Mouse (Mus musculus) splenic B cell, adult 2 months (primary cell): ENCODE measurements around the gene Scaf1.

ENCODE experiments used
- DNase-seq: peaks from one replicate; pipeline ENCODE4 v3.0.0-alpha.2; 2011; ENCODE audit warnings: low read depth, low spot score
- H3K27me3 ChIP-seq: 2 replicates; pipeline ENCODE4 v1.6.1; 2012; ENCODE audit warnings: mild to moderate bottlenecking, low read length, moderate library complexity, mixed read lengths; ENCODE audit not compliant: control insufficient read depth, poor library complexity, insufficient read depth, severe bottlenecking
- H3K36me3 ChIP-seq: 2 replicates; pipeline ENCODE4 v1.6.1; 2012; ENCODE audit warnings: mild to moderate bottlenecking, low read length, moderate library complexity, mixed read lengths; ENCODE audit not compliant: control insufficient read depth, poor library complexity, insufficient read depth, severe bottlenecking

Gene Scaf1

DNA sequence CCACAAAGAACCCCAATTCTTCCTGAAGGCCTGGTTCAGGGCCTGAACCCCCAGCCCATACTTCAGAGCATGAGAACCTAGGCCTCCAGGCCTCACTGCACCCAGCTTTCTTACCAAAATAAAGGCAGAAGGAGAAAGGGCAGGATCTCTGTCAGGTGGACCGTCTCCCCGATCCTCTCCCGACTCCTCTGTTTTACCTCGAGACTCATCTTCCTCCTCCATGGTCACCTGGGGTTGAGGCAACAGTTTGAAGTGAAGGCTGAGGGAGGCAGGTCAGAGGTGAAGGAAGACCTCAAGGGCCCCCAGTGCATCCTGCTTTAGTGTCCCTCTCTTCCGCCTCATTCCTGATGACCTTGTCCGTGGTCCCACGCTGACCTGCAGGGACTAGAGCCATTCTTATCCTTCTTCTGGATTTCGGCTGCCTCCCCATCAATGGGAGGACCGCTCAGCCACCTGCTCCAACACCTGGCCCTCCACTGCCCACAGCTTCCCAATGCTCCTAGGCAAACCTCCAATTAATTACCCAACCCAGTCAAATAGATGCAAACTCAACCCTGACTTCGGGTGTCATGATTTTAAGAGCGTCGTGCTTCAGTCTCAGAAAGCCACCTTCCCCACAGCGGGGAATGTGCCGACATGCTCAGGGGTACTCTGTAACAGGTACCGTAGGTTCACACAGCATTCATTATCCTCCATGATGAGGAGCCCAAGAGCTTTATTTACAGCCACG lies 2.6 kb downstream of the Scaf1 start:
- peaks cover 2% of the 10 kb centered on the region; the same call in 1 of the 2 replicates for H3K36me3 ChIP-seq
- DNase-seq = no peak
- no peaks in the 10 kb centered on the region for H3K27me3 ChIP-seq

DNA sequence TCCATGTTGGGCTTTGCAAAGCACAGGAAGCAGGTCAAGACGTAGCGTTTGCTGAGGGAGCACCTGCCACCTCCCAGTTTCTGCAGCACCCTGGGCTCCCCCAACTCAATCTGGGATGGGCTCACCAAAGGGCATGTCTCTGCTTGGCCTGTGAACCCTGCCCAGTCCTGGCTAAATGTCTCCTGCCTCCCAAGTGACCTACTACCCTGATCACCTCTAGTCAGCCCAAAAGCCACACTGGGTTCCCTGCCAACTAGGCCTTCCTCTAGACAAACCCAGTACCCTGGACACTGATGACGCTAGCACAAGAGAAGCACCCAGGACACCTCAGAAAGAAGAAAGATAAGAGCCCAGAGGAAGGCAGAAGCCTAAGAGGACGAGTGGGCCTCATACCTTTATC lies 3.3 kb downstream of the Scaf1 start:
- H3K27me3 ChIP-seq = no peaks in the 10 kb centered on the region
- no peak for DNase-seq
- peaks cover 3% of the 10 kb centered on the region; the same call in 1 of the 2 replicates for H3K36me3 ChIP-seq

DNA sequence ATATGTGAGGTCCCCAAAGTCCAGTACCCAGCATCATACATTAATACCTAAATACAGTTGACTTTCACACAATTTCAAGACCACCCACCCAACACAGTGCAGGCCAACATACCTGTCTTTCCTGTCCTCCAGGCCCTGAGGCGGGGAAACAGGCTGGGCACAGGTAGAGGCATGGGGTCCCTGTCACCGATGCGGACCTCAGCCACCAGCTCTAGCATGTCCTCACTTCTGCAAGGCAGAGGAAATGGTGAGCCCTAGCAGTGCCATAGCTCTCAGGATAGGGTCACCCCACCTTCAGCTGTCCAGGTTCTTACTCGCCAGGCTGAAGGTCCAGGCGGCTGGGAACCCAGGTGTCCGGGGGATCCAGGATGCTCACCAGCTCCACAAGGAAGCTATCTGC lies 4.2 kb downstream of the Scaf1 start:
- no peak for DNase-seq
- Histone ChIP-seq H3K27me3 (no peaks in the 10 kb centered on the region), H3K36me3 (peaks cover 5% of the 10 kb centered on the region)

DNA sequence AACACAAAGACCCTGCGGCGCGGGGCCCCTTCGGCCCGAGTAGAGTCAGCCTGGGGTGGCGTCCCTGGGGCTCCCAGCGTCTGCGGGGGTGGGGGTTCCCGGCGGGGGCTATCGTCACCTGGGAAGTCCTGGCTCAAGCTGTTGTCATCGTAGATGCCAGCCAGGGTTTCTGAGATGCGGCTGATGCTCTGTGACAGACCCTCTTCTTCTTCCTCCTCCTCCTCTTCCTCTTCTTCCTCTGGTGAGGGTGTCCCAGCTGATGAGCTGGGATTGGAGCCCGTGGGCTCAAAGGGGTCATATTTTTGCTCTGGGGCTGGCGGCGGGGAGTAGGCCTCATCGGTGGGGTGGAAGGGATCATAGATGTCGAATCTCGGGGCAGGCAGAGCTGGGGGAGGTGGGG lies 7.8 kb downstream of the Scaf1 start:
- DNase-seq = no peak
- Histone ChIP-seq H3K27me3 (no peaks in the 10 kb centered on the region), H3K36me3 (peaks cover 15% of the 10 kb centered on the region)

DNA sequence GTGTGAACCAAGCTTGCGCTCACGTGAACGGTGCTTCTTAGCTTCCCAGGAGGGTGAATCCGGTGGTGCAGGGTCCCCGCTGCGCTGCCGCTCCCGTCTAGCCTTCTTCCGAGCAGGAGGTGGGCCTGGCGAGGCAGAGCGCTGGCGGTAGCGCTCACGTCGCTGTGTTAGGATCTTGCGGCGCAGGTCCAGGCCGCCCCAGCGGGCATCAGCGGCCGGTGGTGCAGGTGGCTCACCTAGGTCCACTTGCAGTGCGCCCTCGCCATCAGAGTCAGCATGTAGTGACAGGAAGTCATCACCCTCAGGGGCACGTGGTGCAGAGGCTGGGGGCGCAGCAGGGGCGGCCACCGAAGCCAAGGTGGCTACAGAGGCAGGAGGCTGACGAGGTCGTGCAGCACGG lies 8.3 kb downstream of the Scaf1 start:
- Histone ChIP-seq H3K36me3 (peaks cover 15% of the 10 kb centered on the region), H3K27me3 (no peaks in the 10 kb centered on the region)
- DNase-seq = no peak

DNA sequence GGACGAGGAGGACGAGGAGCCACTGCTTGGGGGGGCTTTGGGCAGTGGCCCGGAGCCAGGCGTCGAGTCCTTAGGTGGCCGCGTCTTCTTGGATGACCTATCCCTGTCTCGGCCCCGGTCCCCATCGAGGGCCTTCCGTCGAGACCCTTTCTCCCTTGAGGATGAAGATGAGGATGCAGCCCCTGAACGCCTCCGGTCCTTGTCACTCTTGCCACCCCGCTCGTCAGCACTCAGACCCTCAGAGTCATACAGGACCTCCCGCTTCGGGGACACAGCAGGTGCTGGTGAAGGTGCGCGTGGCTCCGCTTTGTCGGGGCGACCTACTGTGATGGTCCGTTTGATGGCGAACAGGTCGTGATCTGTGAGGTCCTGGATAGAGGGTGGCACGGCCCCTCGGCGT lies 9.0 kb downstream of the Scaf1 start:
- H3K36me3 ChIP-seq = peaks cover 15% of the 10 kb centered on the region
- DNase-seq = no peak
- no peaks in the 10 kb centered on the region for H3K27me3 ChIP-seq

DNA sequence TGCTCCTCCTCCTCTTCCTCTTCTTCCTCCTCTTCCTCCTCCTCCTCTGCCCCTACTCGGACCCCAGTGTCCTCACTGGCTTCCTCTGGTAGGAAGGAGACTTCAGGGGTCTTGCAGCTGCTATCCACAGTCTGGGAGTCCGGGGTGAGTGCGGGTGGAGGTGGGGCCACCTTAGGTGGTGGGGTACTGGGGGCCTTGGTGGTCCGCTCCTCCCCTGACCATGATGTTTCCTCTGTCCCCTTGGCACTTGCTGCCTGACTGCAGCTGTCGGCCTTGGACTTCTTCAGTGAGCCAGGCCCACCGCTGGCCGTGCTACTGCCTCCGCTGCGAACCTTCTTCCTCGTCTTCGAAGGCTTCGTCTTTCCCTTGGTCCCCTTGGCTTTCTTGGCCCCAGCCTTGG lies 9.7 kb downstream of the Scaf1 start:
- peaks cover 17% of the 10 kb centered on the region for H3K36me3 ChIP-seq
- H3K27me3 ChIP-seq = no peaks in the 10 kb centered on the region
- DNase-seq = no peak

DNA sequence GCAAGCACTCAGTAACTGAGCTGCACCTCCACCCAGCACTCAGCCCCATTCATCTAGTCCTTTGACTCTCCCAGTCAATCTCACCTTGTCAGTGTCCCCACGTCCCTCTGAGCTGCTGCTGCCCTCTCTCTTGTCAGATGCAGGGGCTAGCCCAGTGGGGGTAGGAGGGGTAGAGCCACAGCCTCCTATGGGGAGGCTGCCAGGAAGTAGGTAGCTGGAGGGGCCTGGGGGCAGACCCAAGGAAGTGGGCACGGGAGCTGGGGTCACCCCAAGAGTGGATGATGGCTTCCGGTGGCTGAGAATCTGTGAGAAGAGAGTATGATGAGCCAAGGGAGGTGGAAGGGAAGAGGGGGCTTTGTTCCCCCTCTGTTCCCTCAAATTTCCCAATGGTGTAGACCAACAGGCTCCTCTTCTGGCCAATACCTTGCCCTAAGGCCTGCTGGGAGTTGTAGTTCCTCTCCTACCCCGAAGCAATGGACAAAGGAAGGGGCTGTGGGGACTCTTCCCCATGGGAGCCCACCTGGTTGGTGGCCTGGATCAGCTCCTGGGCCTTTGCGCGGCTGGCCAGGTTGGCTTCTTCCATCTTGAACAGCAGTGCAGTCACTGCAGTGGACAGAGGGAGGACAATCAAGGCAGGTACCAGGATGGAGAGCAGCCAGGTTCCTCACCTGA lies 10.7 kb downstream of the Scaf1 start:
- Histone ChIP-seq H3K36me3 (peaks cover 19% of the 10 kb centered on the region), H3K27me3 (no peaks in the 10 kb centered on the region)
- no peak for DNase-seq

DNA sequence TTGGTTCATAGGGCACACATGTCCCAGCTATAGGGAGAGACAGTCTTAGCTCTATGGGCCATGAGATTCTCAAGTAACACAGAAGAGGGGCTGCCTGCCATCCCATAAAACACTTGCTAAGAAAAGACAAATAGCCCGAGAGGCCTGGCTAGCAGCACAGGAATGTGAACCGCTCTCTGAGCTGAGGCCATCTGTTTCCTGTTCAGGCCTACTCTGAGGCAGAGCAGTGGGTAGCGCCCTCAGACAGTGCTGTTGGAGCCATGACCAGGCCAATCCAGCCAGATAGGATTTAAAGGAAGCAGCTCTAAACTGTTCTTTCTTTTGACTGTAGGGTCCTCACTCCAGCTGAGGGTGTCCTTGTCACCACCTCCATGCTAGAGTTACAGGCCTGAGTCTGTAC lies 11.6 kb downstream of the Scaf1 start:
- Histone ChIP-seq H3K36me3 (peaks cover 24% of the 10 kb centered on the region), H3K27me3 (no peaks in the 10 kb centered on the region)
- no peak for DNase-seq

DNA sequence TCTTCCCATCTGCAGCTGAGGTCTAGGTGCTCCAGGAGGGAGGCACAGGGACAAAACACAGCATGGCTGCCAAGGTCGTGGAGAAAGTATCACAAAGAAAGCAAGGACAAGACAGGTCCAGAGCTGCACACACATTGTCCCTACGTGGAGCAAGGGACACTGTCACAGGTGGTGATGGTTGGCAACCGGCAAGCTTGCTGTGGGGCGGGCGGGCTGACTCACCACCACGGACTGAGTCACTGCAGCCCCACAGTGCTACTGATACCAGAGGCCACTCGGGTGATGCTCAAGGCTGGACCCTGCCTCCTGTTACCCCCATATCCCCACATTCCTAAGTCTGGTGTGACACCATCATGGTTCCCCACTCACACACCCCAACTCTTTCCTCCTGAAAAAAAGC lies 13.7 kb downstream of the Scaf1 start:
- no peak for DNase-seq
- peaks cover 23% of the 10 kb centered on the region for H3K36me3 ChIP-seq
- no peaks in the 10 kb centered on the region for H3K27me3 ChIP-seq

DNA sequence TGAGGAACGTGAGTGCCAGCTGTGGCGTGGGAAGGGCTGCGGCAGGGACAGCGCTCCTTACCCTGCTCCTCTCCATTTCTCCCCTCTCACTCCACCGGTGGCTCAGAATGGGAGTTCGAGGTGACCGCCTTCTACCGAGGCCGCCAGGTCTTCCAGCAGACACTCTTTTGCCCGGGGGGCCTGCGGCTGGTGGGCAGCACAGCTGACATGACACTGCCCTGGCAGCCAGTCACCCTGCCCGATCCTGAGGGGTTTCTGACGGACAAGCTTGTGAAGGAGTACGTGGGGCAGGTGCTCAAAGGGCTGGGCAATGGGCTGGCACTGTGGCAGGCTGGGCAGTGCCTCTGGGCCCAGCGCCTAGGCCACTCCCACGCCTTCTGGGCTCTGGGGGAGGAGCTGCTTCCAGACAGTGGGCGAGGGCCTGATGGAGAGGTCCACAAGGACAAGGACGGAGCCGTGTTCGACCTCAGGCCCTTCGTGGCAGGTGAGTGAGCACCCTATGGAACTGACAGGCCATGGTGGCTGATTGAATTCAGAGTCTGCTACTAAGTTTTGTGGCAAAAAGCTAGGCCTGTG lies 15.5 kb downstream of the Scaf1 start:
- DNase-seq = no peak
- Histone ChIP-seq H3K36me3 (peaks cover 14% of the 10 kb centered on the region), H3K27me3 (no peaks in the 10 kb centered on the region)

DNA sequence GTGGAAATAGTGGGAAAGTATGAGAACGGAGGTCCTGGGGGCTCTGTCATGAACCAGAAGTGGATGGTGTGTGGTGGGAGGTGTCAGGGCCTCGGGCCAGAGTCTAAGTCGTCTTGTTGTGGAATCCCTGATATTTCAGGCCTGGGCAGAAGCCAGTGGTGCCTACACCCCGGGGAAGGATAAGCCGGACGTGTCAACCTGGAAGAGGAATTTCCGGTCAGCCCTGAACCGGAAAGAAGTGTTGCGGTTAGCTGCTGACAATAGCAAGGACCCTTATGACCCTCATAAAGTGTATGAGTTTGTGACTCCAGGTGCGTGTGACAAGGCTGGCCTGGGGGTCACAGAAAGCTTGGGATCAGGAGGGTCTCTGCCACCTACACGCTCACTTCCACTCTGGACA lies 16.4 kb downstream of the Scaf1 start:
- Histone ChIP-seq H3K27me3 (no peaks in the 10 kb centered on the region), H3K36me3 (peaks cover 13% of the 10 kb centered on the region)
- DNase-seq = no peak

DNA sequence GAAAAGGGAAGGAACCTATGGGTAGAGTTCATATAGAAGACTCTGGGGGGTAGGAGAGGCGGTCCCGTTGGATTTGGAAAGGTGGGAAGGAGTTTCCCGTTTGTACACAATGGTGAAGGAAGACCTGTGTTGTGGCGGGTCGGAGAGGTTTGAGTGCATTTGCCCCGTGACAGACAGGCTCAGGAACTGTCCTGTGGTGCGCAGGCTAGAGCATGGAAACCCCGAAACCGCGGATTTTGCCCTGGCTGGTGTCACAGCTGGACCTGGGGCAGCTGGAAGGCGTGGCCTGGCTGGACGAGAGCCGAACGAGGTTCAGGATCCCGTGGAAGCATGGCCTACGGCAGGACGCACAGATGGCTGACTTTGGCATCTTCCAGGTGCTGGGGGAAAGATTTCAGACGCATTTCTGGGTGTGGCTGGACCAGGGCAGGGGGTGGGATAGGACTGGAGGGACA lies 17.6 kb downstream of the Scaf1 start, which contains the start of gene Bcl2l12:
Gene Bcl2l12, minus strand, starts transcription at position 212 of the 455 bp plus-strand sequence.
- H3K27me3 ChIP-seq = no peaks in the 10 kb centered on the region

DNA sequence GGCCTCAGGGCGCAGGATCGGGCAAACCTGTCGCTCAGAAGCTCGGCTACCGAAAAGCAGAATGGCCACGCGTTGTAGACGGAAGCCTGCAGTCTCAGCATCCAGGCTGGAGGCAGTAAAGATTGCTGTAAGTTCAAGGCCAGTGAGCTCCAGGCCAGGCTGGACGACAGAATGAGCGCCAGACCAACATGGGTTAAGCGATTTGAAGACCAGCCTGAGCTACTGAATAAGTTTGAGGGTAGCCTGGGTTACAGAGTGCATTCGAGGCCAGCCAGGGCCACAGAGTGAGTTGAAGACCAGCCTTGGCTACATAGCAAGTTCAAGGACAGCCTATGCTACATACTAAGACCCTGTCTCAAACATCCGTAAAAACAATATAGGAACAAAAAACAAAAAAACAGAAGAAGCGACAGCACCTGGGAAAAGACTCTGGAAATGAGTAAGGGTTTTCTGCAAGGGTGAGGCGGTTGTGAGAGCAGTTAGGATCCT lies 18.2 kb downstream of the Scaf1 start:
- H3K36me3 ChIP-seq = peaks cover 12% of the 10 kb centered on the region
- no peak for DNase-seq
- no peaks in the 10 kb centered on the region for H3K27me3 ChIP-seq

More for the DNA sequence above, 17.6 kb downstream of the Scaf1 start, which contains the start of gene Bcl2l12:
- DNase-seq = no peak
- H3K36me3 ChIP-seq = peaks cover 12% of the 10 kb centered on the region
